Mouse (Mus musculus): ENCODE results near the gene Fkbp7.

GRCm38 (mm10) chr2:76682301-76682700 lies 9.4 kb upstream of the Fkbp7 start:
- no peak for TF ChIP-seq CTCF (conservative IDR thresholded peaks at IDR 0.05; ENCODE audit: low read length)
- TF ChIP-seq NANOG (IDR thresholded peaks at IDR 0.05; ENCODE audit: borderline replicate concordance, low read length) = no peak
- TF ChIP-seq POU5F1 (IDR thresholded peaks at IDR 0.05; ENCODE audit: borderline replicate concordance, low read length) = no peak
